Mouse (Mus musculus): ENCODE data around the gene Cypt1. TPM values are rescaled to one million over a fixed set of nuclear protein-coding genes. Genes with fewer than 3 reads are reported as not detected.

The Cypt1 gene
- not detected in 2 replicates for polyA plus RNA-seq (2016; fragmentation: Nextera tagmentation; extraction: Ambion mirVana)

DNA sequence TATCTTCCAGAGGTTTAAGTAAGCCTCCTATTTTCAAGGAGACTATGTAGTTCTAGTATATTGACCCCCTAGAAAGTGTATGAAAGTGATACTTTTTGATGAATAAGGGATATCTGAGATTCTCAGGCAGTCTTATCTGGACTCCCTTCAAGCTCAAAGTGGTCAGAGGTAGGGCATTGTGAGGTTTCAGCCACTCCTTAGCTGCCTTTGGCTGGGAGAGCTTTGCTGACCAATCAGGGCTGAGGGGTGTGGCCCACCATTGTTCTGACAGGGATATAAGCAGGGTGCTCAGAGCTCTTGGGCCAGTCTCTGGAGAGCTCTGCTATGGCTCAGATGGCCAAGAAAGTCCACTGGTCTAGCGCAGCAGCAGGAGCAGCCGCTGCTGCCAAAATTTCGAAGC lies at the start of gene Cypt1:
Cypt1 (plus strand) TSS at position 301 of the 400 bp plus-strand sequence.
- no peak within 1 kb of the TSS for H3K4me2 ChIP-seq (replicated peaks)
- no peaks in the 10 kb centered on the region for H3K4me1 ChIP-seq
- no peak within 1 kb of the TSS for H3K9ac ChIP-seq
- no peak for ATAC-seq (ENCODE audit: low FRiP score)
- no peaks in the 10 kb centered on the region for H3K9me3 ChIP-seq (replicated peaks)
- H3K27ac ChIP-seq, result no peak within 1 kb of the TSS
- H3K27me3 ChIP-seq, result no peaks in the 10 kb centered on the region
- H3K4me3 ChIP-seq, result no peak within 1 kb of the TSS
- WGBS, result 93% methylated on average over 3 of the region's 3 CpGs
- no peaks in the 10 kb centered on the region for H3K36me3 ChIP-seq

DNA sequence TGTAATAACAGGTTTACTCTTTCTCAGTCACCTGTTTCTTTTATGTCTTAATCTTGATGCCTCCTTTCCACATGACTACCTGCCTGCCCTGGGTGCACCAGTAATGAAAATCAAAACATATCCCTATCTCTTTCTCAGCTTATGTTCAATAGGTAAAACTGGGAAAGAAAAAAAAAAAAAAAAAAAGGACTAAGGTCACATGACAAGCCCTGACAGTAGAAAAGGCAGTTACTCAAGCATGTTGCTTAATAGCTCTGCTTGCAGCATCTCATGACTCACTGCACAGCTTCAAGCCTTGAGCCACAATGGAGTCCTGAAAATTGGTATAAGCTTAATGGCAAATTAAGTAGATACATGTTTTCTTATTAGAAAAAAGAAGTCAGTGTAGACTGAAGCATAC lies 24.1 kb downstream of the Cypt1 start:
- Histone ChIP-seq H3K9ac (no peak overlapping the region), H3K4me1 (no peaks in the 10 kb centered on the region), H3K4me3 (no peak overlapping the region), H3K27ac (no peak overlapping the region), H3K4me2 (replicated peaks) (no peak overlapping the region), H3K27me3 (no peaks in the 10 kb centered on the region), H3K36me3 (no peaks in the 10 kb centered on the region), H3K9me3 (replicated peaks) (no peaks in the 10 kb centered on the region)
- ATAC-seq (ENCODE audit: low FRiP score), result no peak

DNA sequence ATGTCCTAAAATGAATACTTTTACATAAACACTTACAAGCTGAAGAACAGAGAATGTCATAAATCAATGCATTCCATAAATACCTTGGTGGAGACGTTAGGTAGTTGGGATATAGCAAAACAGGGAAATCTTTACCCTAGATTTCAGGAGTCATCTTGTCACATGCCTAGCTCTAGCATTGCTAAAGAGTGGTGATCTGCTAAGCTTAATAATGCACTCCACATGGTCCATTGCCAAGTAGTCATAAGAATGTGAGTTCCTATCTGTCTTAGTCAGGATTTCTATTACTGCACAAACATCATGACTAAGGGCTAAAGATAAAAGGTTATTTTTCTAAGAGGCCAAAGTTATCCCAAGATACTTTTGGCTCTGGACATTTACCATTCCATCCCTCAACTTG lies 34.4 kb downstream of the Cypt1 start:
- Histone ChIP-seq H3K36me3 (no peaks in the 10 kb centered on the region), H3K4me2 (replicated peaks) (no peak overlapping the region), H3K4me1 (no peaks in the 10 kb centered on the region), H3K9ac (no peak overlapping the region), H3K4me3 (no peak overlapping the region), H3K27ac (no peak overlapping the region), H3K27me3 (no peaks in the 10 kb centered on the region), H3K9me3 (replicated peaks) (no peaks in the 10 kb centered on the region)
- ATAC-seq (ENCODE audit: low FRiP score), result no peak
- WGBS, result 71% methylated on average over 1 of the region's 1 CpGs

DNA sequence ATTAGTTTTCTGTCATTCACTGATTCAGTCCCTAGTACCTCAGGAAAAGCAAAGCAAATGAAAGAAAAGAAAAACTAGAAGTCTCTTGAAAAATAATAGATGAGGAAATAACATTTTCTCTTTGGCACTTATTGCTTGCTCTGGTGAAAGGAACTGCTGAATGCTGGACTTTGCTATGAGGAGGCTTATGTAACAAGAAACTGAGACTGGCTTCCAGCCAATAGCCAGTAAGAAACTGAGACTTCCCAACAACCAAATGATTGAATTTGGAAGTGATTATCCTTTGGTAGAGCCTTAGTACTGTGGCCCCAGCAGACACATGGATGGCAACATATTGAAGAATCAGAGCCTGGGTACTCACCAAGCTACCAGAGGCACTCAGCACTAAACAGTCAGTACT lies 35.8 kb downstream of the Cypt1 start:
- Histone ChIP-seq H3K27me3 (no peaks in the 10 kb centered on the region), H3K27ac (no peak overlapping the region), H3K4me1 (no peaks in the 10 kb centered on the region), H3K4me2 (replicated peaks) (no peak overlapping the region), H3K9ac (no peak overlapping the region), H3K9me3 (replicated peaks) (no peaks in the 10 kb centered on the region), H3K36me3 (no peaks in the 10 kb centered on the region), H3K4me3 (no peak overlapping the region)
- no peak for ATAC-seq (ENCODE audit: low FRiP score)

Other genes starting within 250 kb of the Cypt1 start
- gene Maoa, start 96.8 kb downstream of the Cypt1 start, polyA plus RNA-seq (2016; fragmentation: Nextera tagmentation; extraction: Ambion mirVana), result 13.0 and 14.4 TPM in 2 replicates

Measured in hindbrain, embryonic 12.5 days (tissue).